In the genomic region with DNA sequence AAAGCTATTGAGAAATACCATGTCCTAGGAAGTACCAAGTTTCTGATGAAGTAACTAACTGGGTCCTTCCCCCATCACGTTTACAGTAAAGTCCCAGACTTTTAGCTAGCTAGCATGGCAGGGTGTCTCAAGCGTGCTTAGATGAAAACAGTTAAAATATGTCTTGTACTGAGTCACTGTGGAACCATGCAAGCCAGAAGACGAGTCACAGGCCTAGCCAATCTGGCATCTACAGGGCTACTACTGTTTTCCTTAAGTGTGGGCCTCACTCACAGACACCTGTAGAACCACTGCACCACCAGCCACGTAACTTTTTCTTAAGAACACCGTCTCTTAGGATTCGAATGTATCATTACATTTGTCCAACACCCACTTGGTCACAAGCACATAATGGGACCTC, we compare ENCODE assay signal across 18 mouse cellular contexts.
"Had no signal": no experiment of that assay in that cellular context is flagged by ENCODE, and none has a peak within 500 bp of the region (broad histone marks: within the 10 kb centered on the region; RNA-seq: fewer than 3 reads in every experiment).

No protein-coding gene starts in this region.

- H3K4me1 ChIP-seq: midbrain, embryonic 10.5 days; midbrain, embryonic 12.5 days; neural tube, embryonic 13.5 days; neural tube, embryonic 15.5 days had no signal

- H3K4me3 ChIP-seq: midbrain, embryonic 10.5 days; midbrain, embryonic 12.5 days; myocyte; neural tube, embryonic 13.5 days; neural tube, embryonic 15.5 days had no signal

- H3K36me3 ChIP-seq: midbrain, embryonic 10.5 days; neural tube, embryonic 15.5 days had no signal

- DNase-seq: lung, embryonic 14.5 days; lung, postnatal 10 days; lung, postnatal 4 days; midbrain, embryonic 14.5 days; retina, postnatal 1 day; right cerebral cortex, adult 18-20 months; right cerebral cortex, postnatal 25 days; right cerebral cortex, postnatal 4 days; spleen, adult 18-20 months; thymus, adult 18-20 months; thymus, postnatal 14 days; thymus, postnatal 36 days had no signal

- ATAC-seq: midbrain, embryonic 16.5 days had no signal

- H3K27me3 ChIP-seq: midbrain, embryonic 12.5 days; neural tube, embryonic 13.5 days; neural tube, embryonic 15.5 days had no signal

- H3K9ac ChIP-seq: lung, embryonic 14.5 days; midbrain, embryonic 12.5 days; neural tube, embryonic 13.5 days; neural tube, embryonic 15.5 days had no signal

- H3K4me2 ChIP-seq: lung, embryonic 14.5 days; midbrain, embryonic 12.5 days; neural tube, embryonic 13.5 days; neural tube, embryonic 15.5 days had no signal

- H3K27ac ChIP-seq: midbrain, embryonic 10.5 days; midbrain, embryonic 12.5 days; neural tube, embryonic 13.5 days; neural tube, embryonic 15.5 days had no signal

- H3K9me3 ChIP-seq: midbrain, embryonic 10.5 days; midbrain, embryonic 12.5 days; neural tube, embryonic 13.5 days; neural tube, embryonic 15.5 days had no signal
